Mouse (Mus musculus) heart, postnatal 0 days (tissue): ENCODE measurements around the gene Atp6v1a. TPM values are rescaled to one million over a fixed set of nuclear protein-coding genes. Genes with fewer than 3 reads are reported as not detected.

Experiments
- ATAC-seq: fragments of 200-750 bp; cut with Nextera tagmentation; 2 replicates; pipeline ENCODE4 v1.8.0; 2017; ENCODE audit warnings: low read depth, moderate number of reproducible peaks, moderate library complexity; ENCODE audit not compliant: insufficient read depth
- DNase-seq: peaks from one replicate; pipeline ENCODE4 v3.0.0-alpha.2; 2016; ENCODE audit warnings: low spot score
- H3K27ac ChIP-seq: fragments of 300-500 bp; sonication (generic); 2 replicates; pipeline ENCODE4 v1.5.1; 2014; ENCODE audit warnings: low read depth, mild to moderate bottlenecking
- H3K27me3 ChIP-seq: fragments of 300-500 bp; sonication (generic); 2 replicates; pipeline ENCODE4 v1.6.1; 2014; ENCODE audit warnings: low read length, mixed read lengths; ENCODE audit not compliant: control insufficient read depth, insufficient read depth
- H3K36me3 ChIP-seq: fragments of 300-500 bp; sonication (generic); replicated peaks from 2 replicates; pipeline ENCODE4 v1.6.1; 2014; ENCODE audit warnings: low read length, mixed read lengths; ENCODE audit not compliant: control insufficient read depth, insufficient read depth
- H3K4me1 ChIP-seq: fragments of 300-500 bp; sonication (generic); 2 replicates; pipeline ENCODE4 v1.6.1; 2014; ENCODE audit warnings: antibody characterized with exemption; ENCODE audit not compliant: control insufficient read depth, insufficient read depth
- H3K4me2 ChIP-seq: fragments of 300-500 bp; sonication (generic); 2 replicates; pipeline ENCODE4 v1.6.1; 2014; ENCODE audit warnings: low read depth, mild to moderate bottlenecking, low read length, moderate library complexity
- H3K4me3 ChIP-seq: fragments of 300-500 bp; sonication (generic); 2 replicates; pipeline ENCODE4 v1.5.1; 2014; ENCODE audit warnings: low read depth, low read length
- H3K9ac ChIP-seq: fragments of 300-500 bp; sonication (generic); replicated peaks from 2 replicates; pipeline ENCODE4 v1.6.1; 2014; ENCODE audit warnings: low read depth, low read length, mixed read lengths
- H3K9me3 ChIP-seq: fragments of 300-500 bp; sonication (generic); replicated peaks from 2 replicates; pipeline ENCODE4 v1.6.1; 2016; ENCODE audit warnings: low read length; ENCODE audit not compliant: control insufficient read depth
- CTCF ChIP-seq: IDR thresholded peaks from 2 replicates; pipeline ENCODE4 v1.5.1; 2016; ENCODE audit warnings: antibody characterized with exemption, control low read depth, low read depth
- EP300 ChIP-seq: IDR thresholded peaks from 2 replicates; pipeline ENCODE4 v1.6.1; 2016; ENCODE audit warnings: antibody characterized with exemption, low read depth
- WGBS: fragments of 180-500 bp; shearing (Covaris S2); extraction: QIAGEN DNeasy Blood & Tissue Kit; methylation state at CpG from one replicate; pipeline ENCODE4 v1.1.7; 2014; 5-methylcytosine and 5-hydroxymethylcytosine counted together
- polyA plus RNA-seq: library from polyadenylated mRNA; unstranded; fragments of >200 nt; fragmentation: Nextera tagmentation; extraction: Ambion mirVana; gene quantifications from 2 replicates; pipeline ENCODE4 v1.2.1, GENCODE M21; 2015
- total RNA-seq: library from RNA; depleted of rRNA; stranded (reverse); fragments of >200 nt; gene quantifications from 2 replicates; pipeline ENCODE4 v1.2.3, GENCODE M21; 2014; ENCODE audit warnings: low replicate concordance

The Atp6v1a gene
- total and polyA plus RNA-seq, 2 experiments from 2014 or later: 22.3 to 39.4 TPM

DNA sequence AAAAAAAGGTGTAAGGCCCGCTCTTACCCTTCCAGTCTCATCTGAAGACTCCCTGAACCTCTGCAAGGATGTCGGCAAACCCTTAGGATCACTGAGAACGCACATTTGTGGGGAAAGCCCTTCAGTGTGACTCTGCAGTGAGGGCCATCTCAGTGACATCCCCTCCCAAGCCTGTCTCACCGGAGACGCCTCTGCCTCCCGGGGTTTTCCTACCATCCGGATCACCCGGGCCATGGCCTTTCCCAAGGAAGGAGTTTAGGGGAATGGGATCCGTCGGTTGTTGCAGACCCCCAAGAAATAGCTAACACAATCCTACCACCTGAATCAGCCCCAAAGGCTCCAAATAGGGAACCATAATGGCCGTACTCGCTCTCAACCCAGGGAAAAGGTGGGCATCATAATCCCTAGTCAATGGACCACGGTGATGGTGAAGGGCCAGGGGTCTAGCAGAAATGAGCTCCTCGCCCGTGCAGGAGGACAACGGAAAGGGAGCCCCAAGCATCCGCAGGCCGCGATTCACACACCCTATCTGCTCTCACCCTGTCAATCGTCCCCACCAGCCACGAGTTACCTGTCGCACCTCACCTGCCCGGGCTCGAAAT, 1.0 kb downstream of the Atp6v1a start:
- Histone ChIP-seq H3K4me1 (peaks cover 16% of the 10 kb centered on the region), H3K27ac (peak overlapping the region; percentile 99), H3K27me3 (no peaks in the 10 kb centered on the region), H3K4me2 (peak overlapping the region; percentile 97), H3K36me3 (no peaks in the 10 kb centered on the region), H3K9ac (peak overlapping the region; percentile 95), H3K4me3 (peak overlapping the region; percentile 93), H3K9me3 (no peaks in the 10 kb centered on the region)
- DNase-seq: peak; percentile 25
- under 1% methylated on average over 24 of the region's 24 CpGs for WGBS
- TF ChIP-seq EP300 (no peak), CTCF (no peak)
- no peak; the same call in 1 of the 2 replicates for ATAC-seq

DNA sequence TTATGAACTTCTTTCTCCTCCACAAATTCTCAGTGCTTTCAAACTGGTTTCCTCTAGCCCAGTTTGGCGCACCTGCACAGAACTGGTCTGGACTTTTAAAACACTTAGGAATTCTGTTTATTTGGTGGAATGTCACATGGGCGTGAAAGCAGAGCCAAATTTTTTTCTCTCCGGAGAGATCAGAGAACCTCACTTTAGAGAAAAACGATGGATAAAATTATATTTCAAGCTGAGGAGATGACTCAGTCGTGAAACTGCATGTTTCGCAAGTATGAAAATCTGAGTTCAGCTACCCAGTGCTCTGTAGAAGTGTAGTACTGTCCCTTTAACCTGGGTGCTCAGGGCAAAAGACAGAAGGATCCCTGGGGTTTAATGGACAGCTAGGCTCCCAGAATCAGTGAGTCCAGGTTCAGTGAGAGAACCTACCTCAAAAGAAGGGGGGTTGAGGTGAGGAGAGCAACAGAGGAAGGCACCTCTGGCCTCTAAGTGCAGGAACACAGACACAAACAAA, 2.9 kb downstream of the Atp6v1a start:
- Histone ChIP-seq H3K4me1 (peaks cover 14% of the 10 kb centered on the region), H3K27me3 (no peaks in the 10 kb centered on the region), H3K36me3 (no peaks in the 10 kb centered on the region), H3K9me3 (no peaks in the 10 kb centered on the region), H3K4me3 (no peak overlapping the region), H3K4me2 (no peak overlapping the region), H3K9ac (no peak overlapping the region), H3K27ac (no peak overlapping the region)
- TF ChIP-seq EP300 (no peak), CTCF (no peak)
- DNase-seq (no peak), ATAC-seq (no peak)
- WGBS: 83% methylated on average over 6 of the region's 6 CpGs

DNA sequence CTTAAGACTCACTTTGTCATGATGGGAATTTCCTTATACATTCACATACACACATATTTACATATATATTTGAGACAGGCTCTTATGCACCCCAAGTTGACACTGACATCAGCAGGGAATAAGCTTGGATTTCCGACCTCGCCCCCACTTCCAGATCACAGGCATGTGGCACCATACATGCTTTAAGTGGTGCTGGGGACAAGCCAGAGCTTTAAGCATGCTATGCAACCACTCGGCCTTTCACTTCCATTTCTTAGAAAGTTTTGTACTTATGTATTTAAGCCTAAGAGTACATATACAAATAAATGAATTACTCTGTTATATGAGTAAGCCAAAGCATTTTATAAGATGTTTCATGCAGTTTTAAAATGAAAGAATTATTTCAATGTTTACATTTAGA, 6.3 kb downstream of the Atp6v1a start:
- no peak overlapping the region for H3K4me3 ChIP-seq
- no peaks in the 10 kb centered on the region for H3K9me3 ChIP-seq
- H3K9ac ChIP-seq: no peak overlapping the region
- no peaks in the 10 kb centered on the region for H3K27me3 ChIP-seq
- H3K36me3 ChIP-seq: no peaks in the 10 kb centered on the region
- 70% methylated on average over 3 of the region's 3 CpGs for WGBS
- no peak for DNase-seq
- no peak for ATAC-seq
- H3K4me2 ChIP-seq: no peak overlapping the region
- H3K4me1 ChIP-seq: peaks cover 8% of the 10 kb centered on the region
- no peak overlapping the region for H3K27ac ChIP-seq
- no peak for TF ChIP-seq EP300
- no peak for TF ChIP-seq CTCF

DNA sequence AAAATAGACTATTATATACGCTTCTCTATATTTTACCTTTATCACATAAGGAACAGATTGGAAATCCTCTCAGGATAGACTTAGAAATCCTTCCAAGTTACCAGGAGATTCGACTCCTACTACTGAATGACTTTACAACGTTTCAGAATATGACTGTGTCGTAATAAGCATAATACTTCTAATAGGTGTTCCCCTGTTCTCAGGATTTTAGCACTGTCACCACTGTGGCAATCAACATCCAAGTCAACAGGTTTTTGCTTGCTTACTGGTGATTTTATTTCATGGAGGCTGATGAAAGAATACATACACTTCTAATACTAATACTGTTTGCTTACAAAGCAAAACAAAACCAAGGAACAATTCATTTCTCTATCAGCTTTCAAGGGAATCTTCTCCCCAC, 7.2 kb downstream of the Atp6v1a start:
- Histone ChIP-seq H3K9ac (no peak overlapping the region), H3K27ac (no peak overlapping the region), H3K4me2 (no peak overlapping the region), H3K4me1 (no peaks in the 10 kb centered on the region), H3K9me3 (no peaks in the 10 kb centered on the region), H3K36me3 (no peaks in the 10 kb centered on the region), H3K4me3 (no peak overlapping the region), H3K27me3 (no peaks in the 10 kb centered on the region)
- WGBS: 76% methylated on average over 4 of the region's 4 CpGs
- DNase-seq (no peak), ATAC-seq (no peak)
- TF ChIP-seq CTCF (no peak), EP300 (no peak)

DNA sequence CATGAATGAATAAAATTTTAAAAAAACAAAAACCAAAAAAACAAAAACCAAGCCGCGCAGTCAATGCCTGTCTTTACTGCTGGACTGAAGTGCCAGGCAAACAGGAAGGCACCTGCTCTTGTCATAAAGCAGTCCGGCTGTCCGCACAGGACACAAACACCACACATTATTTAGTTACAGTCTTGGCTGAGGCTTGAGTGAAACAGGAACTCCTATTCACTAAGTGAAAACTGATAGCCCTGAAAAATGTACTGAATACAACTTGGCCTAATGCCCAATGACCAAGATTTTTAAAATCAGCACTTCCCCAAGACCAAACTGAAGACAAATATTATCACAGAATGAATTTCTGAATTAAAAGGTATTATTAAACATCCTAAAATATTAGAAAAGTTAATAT, 13.1 kb downstream of the Atp6v1a start:
- H3K27ac ChIP-seq: no peak overlapping the region

DNA sequence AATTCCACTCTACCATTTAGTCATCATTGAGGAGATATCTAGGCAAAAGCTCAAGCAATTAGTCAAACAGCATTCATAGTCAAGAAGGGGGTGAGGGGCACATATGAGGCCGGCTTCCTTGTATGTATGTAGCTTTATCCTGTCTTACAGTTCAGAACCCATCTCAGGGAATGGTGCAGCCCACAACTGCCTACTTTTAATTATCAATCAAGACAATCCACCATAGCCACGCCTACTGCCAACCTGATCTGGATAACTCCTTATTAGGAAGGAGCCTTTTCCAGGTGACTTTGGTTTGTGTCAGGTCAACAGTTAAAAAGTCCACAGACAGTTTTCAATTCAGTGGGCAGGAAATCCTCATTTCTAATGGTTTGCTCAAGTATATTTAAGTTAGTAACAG, 14.1 kb downstream of the Atp6v1a start:
- no peak for TF ChIP-seq EP300
- TF ChIP-seq CTCF: no peak
- Histone ChIP-seq H3K27me3 (no peaks in the 10 kb centered on the region), H3K4me1 (peaks cover 5% of the 10 kb centered on the region; the same call in 1 of the 2 replicates), H3K36me3 (no peaks in the 10 kb centered on the region), H3K4me2 (no peak overlapping the region), H3K4me3 (no peak overlapping the region), H3K9ac (no peak overlapping the region), H3K9me3 (no peaks in the 10 kb centered on the region), H3K27ac (no peak overlapping the region)
- DNase-seq (no peak), ATAC-seq (no peak)
- WGBS: 88% methylated on average over 2 of the region's 2 CpGs

More for the DNA sequence above, 13.1 kb downstream of the Atp6v1a start:
- Histone ChIP-seq H3K36me3 (no peaks in the 10 kb centered on the region), H3K4me2 (no peak overlapping the region), H3K4me1 (peaks cover 5% of the 10 kb centered on the region; the same call in 1 of the 2 replicates), H3K9ac (no peak overlapping the region), H3K27me3 (no peaks in the 10 kb centered on the region), H3K4me3 (no peak overlapping the region), H3K9me3 (no peaks in the 10 kb centered on the region)
- DNase-seq (no peak), ATAC-seq (no peak)
- TF ChIP-seq EP300: no peak
- TF ChIP-seq CTCF: no peak
- 46% methylated on average over 4 of the region's 4 CpGs for WGBS
